Mouse (Mus musculus) left cerebral cortex, adult 2 months (tissue): Measurements from ENCODE around the gene Itgb7. TPM values are rescaled to one million over a fixed set of nuclear protein-coding genes. Genes with fewer than 3 reads are reported as not detected.

Source experiments
- DNase-seq, 2 experiments: peaks; one replicate each; pipeline ENCODE4 v3.0.0; 2021 to 2022; ENCODE audit warnings: low spot score in 2 of 2, mixed read lengths in 1 of 2; ENCODE audit errors: extremely low spot score in 1 of 2
- H3K27ac ChIP-seq: fragments of 200-600 bp; 2 replicates; pipeline ENCODE4 v1.8.1; 2022
- H3K4me3 ChIP-seq: fragments of 200-600 bp; 2 replicates; pipeline ENCODE4 v1.8.1; 2022
- CTCF ChIP-seq: fragments of 200-600 bp; IDR thresholded peaks from 2 replicates; pipeline ENCODE4 v1.8.1; 2022; ENCODE audit warnings: antibody characterized with exemption, mild to moderate bottlenecking, moderate library complexity
- intact Hi-C: fragments of 180-260 bp; cut with DNase I; formaldehyde crosslinking; loops from one replicate; pipeline ENCODE4 v1.15.1; 2025
- total RNA-seq, 2 experiments: library from RNA; stranded (reverse); gene quantifications; 2 replicates each; pipeline ENCODE4 v1.2.3; 2021

The Itgb7 gene
- total RNA-seq, 2 experiments from 2014 or later: 0.86 to 1.3 TPM

- DNase-seq: peak in 1 of 2 experiments; percentile 7
- intact Hi-C loops: no loop called here
- Histone ChIP-seq H3K27ac (peak overlapping the region; percentile 89), H3K4me3 (no peak overlapping the region)
- no peak for TF ChIP-seq CTCF
These were observed 27.0 kb upstream of the Itgb7 start for GRCm38 (mm10) chr15:102258581-102259253.

- no peak for DNase-seq
- no peak for TF ChIP-seq CTCF
- intact Hi-C loops: no loop called here
- Histone ChIP-seq H3K4me3 (peak overlapping the region; percentile 75), H3K27ac (peak overlapping the region; percentile 89)
These were observed 26.3 kb upstream of the Itgb7 start for GRCm38 (mm10) chr15:102258076-102258470.

- no peak for TF ChIP-seq CTCF
- no peak for DNase-seq
These were observed 25.7 kb upstream of the Itgb7 start, which contains the start of gene Rarg for GRCm38 (mm10) chr15:102257202-102258075. Gene Rarg, minus strand, starts transcription at chr15:102257517.

GRCm38 (mm10) chr15:102256431-102257201 lies 24.9 kb upstream of the Itgb7 start:
- peak overlapping the region; percentile 75 for H3K4me3 ChIP-seq
- DNase-seq: no peak
- no peak for TF ChIP-seq CTCF
- peak overlapping the region; percentile 89 for H3K27ac ChIP-seq
- intact Hi-C loops: loop anchor here (1.0 kb wide), 1 partner anchor 23 kb away; the partner anchor contains the start of gene Mfsd5

More at GRCm38 (mm10) chr15:102257202-102258075, 25.7 kb upstream of the Itgb7 start, which contains the start of gene Rarg:
- intact Hi-C loops: loop anchor here (1.0 kb wide), 1 partner anchor 22 kb away; the partner anchor contains the start of gene Mfsd5
- Histone ChIP-seq H3K27ac (peak within 1 kb of the TSS; percentile 89), H3K4me3 (peak within 1 kb of the TSS; percentile 75)

GRCm38 (mm10) chr15:102255547-102256255 lies 24.0 kb upstream of the Itgb7 start:
- intact Hi-C loops: no loop called here
- H3K4me3 ChIP-seq: no peak overlapping the region
- no peak for TF ChIP-seq CTCF
- H3K27ac ChIP-seq: no peak overlapping the region
- DNase-seq: no peak

GRCm38 (mm10) chr15:102250521-102250920 lies 18.8 kb upstream of the Itgb7 start:
- Histone ChIP-seq H3K4me3 (no peak overlapping the region), H3K27ac (no peak overlapping the region)
- no peak for TF ChIP-seq CTCF
- intact Hi-C loops: no loop called here
- DNase-seq: no peak

GRCm38 (mm10) chr15:102249967-102250366 lies 18.2 kb upstream of the Itgb7 start:
- intact Hi-C loops: no loop called here
- TF ChIP-seq CTCF: no peak
- Histone ChIP-seq H3K27ac (peak overlapping the region; percentile 21; the same call in 1 of the 2 replicates), H3K4me3 (no peak overlapping the region)
- no peak for DNase-seq

GRCm38 (mm10) chr15:102249251-102249691 lies 17.5 kb upstream of the Itgb7 start:
- Histone ChIP-seq H3K27ac (peak overlapping the region; percentile 21; the same call in 1 of the 2 replicates), H3K4me3 (no peak overlapping the region)
- intact Hi-C loops: no loop called here
- TF ChIP-seq CTCF: no peak
- no peak for DNase-seq

GRCm38 (mm10) chr15:102248812-102249191 lies 17.1 kb upstream of the Itgb7 start:
- H3K4me3 ChIP-seq: no peak overlapping the region
- TF ChIP-seq CTCF: no peak
- intact Hi-C loops: no loop called here
- no peak overlapping the region; the same call in 1 of the 2 replicates for H3K27ac ChIP-seq
- DNase-seq: no peak

GRCm38 (mm10) chr15:102248131-102248811 lies 16.5 kb upstream of the Itgb7 start:
- DNase-seq: no peak
- no peak for TF ChIP-seq CTCF
- intact Hi-C loops: no loop called here
- H3K4me3 ChIP-seq: peak overlapping the region; percentile 65
- H3K27ac ChIP-seq: peak overlapping the region; percentile 69
